Mouse (Mus musculus): ENCODE data around the gene Arhgef10l.

DNA sequence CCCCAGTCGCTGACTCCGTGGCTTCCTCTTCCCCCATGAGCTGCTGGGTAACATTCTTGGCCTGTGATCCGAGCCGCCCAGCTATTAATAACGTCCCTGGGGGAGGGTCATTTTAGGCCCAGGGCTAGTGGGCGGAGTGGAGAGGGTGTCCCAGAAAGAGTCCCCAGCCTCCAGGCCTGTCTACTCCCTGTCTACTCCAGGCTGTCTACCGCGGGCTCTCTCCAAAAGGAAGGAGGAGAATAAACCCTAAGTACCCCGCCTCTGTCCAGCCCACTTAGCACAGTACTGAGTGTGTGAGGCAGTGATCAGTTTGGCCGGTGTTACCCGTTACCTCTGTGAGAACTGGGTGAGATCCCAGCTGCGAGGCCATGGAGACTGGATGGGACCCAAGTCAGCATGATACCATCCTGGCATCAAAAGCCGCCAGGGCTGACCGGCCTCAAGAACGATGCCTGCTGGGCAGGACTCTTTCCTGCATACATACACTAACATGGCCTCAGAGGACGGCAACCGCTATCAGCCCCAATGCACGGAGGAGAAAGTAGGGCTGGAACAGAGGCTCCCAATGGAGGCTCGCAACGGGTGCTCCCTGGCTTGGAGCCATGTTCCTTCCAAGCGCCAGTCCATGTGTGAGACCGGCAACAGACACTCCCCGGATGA lies 84.0 kb downstream of the Arhgef10l start:
- TF ChIP-seq POLR2A (IDR thresholded peaks at IDR 0.05; ENCODE audit: extremely low read depth, insufficient read depth, low read length), result no peak
- TF ChIP-seq CTCF (IDR thresholded peaks at IDR 0.05; ENCODE audit: low read depth, low read length), result no peak

Data from liver, adult 2 months (tissue).